Mouse (Mus musculus) large intestine, adult 2 months (tissue): ENCODE measurements at regions not wholly inside any gene's neighbourhood (a gene's known extent, or its start where the extent isn't known, plus 50 kb on each side); places are given as distances from the start of the nearest gene placed in this dataset.

Experiments used
- DNase-seq: peaks from one replicate; pipeline ENCODE4 v3.0.0-alpha.2; 2012; ENCODE audit warnings: low read depth, low spot score
- WGBS: fragments of 180-500 bp; shearing (Covaris S2); methylation state at CpG from one replicate; pipeline ENCODE4 v1.1.7; 2018; 5-methylcytosine and 5-hydroxymethylcytosine counted together

DNA sequence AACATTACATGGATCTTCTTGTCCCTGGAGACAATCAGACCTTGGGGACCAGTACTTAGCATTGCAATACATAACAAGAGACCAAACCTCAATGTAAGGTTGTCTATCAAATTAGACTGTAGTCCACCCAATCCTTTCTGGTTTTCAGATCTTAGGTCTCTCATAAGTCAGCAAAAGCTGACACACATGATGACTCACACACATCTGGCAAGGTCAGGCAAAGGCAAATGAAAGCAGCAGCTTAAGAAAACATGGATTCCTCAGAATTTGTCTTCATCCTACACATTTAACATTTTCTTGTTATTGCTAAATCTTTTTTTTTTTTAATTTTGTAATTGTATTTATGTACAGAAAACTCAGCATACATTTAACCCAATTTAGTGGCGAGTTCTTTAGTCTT, 52.0 kb downstream of the Gm11983 start:
- 88% methylated on average over 1 of the region's 1 CpGs for WGBS
- no peak for DNase-seq

GRCm38 (mm10) chr11:6782826-6783225, 54.6 kb downstream of the Gm11983 start:
- WGBS = 93% methylated on average over 14 of the region's 14 CpGs
- no peak for DNase-seq

DNA sequence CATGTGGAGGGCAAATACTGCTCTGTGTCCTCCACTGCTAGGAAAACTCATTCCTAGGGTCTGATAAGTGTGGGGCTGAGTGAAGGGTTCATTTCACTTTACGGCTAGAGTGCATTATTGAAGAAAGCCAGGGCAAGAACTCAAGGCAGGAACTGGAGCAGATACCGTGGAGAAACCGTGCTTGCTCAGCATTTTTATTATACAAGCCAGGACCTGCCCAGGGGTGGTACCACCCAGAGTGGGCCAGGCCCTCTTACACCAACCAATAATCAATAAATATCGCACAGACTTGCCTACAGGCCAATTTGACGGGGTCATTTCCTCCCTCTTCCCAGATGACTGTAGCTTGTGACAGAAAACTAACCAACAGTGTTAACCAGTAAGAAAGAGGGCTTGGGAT, 57.7 kb downstream of the Gm11983 start:
- 64% methylated on average over 5 of the region's 5 CpGs for WGBS
- DNase-seq = no peak

GRCm38 (mm10) chr11:6778596-6779360, 58.7 kb downstream of the Gm11983 start:
- no peak for DNase-seq
- WGBS = 46% methylated on average over 10 of the region's 10 CpGs

- 97% methylated on average over 1 of the region's 1 CpGs for WGBS
- DNase-seq = no peak
These were observed 59.9 kb downstream of the Gm11983 start for GRCm38 (mm10) chr11:6777566-6777965.

DNA sequence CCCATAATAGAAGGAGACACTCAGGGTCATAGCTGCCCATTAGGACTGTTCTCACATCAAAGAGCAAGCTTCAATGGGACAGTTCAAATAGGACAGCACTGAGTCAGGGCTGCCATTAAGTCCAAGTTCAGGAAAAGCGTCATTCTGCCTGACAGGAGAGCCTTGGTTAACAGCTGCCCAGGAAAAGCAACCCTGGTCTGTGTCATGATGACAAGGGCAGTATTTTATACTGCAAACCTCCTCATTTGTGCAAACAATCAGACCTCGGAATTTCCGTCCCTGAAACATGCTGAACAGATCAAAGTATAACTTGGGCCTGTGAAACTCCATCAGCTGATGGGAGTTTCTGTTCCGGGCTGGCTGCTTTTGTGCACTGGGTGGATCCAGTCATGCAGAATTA, 62.8 kb downstream of the Gm11983 start:
- no peak for DNase-seq
- WGBS = 27% methylated on average over 4 of the region's 4 CpGs

DNA sequence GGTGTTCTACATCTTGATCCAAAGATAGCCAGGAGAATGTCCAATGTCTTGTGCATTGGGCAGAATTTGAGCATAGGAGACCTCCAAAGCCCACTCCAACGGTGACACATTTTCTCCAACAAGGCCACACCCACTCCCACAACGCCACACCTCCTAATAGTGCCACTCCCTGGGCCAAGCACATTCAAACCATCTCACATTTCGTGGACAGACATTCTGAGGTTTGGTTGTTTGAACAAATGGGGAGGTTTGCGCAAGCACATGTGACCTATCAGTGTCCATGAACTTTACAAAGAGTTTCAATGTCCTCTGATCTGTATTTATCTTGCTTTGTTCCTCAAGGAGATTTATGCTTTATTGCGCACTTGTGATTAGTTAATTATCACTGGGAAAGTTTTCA, 63.5 kb downstream of the Gm11983 start:
- DNase-seq = no peak
- 52% methylated on average over 5 of the region's 5 CpGs for WGBS

DNA sequence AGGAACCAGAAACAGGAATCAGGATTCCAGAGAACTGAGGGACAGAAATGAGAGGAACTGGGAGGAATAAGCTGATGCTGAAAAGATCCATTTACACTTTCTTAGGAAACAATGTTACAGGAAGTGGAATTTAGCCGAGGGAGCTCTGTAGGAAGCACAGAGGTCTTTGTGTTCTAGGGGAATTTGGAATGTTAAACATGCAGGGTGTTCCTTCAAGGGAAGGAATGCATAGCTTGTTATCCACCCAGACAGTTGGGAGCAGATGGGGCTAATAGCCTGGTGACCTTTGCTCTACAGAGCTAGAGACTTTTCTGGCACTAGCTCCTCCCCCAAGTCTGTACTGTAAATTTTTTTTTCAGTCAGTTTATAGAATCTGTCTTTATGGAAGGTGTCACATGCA, 64.1 kb downstream of the Gm11983 start:
- 12% methylated on average over 1 of the region's 1 CpGs for WGBS
- DNase-seq = no peak

DNA sequence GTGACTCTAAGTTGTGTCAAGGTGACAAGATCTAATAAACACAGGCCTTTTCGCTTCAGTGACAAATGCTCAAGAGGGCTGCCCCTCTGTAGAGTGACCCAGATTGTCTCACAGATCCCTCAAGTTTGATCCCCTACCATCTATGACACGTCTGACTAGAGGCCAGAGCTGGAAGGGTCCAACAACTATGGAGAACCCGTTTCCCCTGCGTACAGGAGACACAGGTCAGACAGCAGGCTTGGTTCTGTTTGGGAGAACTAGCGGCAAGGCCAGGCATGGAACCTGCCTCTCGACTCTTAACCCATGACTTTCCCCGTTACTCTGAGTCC, 68.1 kb downstream of the Gm11983 start:
- WGBS = 88% methylated on average over 7 of the region's 7 CpGs
- no peak for DNase-seq

DNA sequence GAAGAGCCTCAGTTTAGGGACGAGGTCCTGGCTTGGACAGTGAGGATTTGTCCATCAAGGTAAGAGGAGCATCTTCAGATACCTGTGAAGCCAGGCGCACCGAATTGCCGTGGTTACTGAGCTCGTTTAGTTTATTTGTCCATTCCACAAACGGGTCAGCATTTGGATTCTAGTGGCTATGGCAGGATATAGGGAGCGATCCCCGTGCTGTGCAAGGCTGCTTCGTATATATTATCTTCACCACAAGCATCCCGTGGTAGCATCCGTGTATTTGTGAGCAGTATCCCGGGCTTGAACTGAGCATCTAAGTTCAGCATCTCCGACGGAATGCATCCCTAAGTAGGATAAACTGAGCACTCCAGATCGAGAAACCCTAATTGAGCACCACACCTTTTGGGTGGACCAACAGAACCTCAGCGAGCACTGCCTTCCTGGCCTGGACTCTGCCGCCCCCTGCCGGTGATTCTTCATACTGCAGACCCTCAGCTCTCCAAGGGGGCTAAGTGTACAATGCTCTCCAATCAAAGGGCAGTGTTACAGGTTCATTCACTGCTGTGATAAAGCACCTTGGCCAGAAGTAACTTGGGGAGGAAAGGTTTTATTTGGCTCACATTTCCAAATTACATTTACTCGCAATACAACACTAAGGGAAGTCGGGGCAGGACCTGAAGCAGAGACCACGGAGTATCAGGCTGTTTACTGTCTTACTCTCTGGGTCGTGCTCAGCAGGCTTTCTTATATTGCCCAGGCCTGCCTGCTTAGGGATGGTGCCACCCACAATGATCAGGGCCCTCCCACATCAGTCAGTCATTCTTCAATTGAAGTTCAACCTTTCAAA, 68.6 kb downstream of the Gm11983 start:
- DNase-seq = peak; percentile 14
- WGBS = 50% methylated on average over 22 of the region's 22 CpGs

- 73% methylated on average over 7 of the region's 7 CpGs for WGBS
- no peak for DNase-seq
These were observed 70.7 kb downstream of the Gm11983 start for GRCm38 (mm10) chr11:6766725-6767124.

DNA sequence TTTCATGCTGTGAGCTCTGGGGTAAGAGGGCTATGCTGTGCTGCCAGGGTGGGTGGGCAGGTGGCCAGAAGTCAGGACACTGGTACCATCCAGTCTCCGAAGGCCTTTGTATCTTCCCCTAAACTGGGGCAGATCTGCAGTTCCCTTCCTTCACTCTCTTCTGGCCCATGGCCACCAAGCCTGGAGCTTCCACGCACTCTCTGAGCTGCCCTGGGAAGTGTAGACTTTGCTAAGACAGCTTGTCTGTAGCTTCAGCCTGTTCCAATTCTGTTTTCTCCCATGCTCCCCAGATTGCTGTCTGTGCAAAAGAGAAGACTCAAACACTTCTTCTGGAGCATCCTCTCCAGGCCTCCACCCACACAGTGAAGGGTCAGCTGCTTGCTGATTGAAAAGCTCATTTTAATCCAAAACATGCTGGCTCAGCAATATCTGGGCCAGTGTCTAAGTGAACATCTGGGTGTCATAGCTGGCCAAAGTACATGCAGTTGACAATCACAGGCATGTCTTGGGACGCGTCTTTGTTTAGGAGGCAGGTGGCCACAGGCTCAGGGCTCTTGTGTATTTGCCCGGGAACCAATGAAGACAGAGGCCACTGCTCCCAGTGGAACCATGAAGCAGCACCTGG, 72.0 kb downstream of the Gm11983 start:
- WGBS = 76% methylated on average over 5 of the region's 5 CpGs
- no peak for DNase-seq

DNA sequence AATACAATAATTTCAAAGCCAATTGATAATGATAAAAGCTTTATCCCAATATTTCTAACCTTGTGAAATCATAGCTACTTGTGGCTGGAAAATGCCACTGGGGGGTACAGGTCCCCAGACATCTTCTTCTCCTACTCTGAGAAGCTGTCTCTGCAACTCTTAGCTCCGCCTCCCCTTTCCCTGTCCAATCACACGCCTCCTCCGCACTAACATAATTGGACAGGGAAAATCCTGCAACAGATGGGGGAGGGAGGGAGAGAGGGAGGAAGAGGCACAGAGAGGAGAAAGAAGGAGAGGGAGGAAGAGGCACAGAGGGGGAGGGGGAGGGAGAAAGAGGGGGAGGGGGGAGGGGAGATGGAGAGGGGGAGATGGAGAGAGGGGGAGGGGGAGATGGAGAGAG, 73.3 kb downstream of the Gm11983 start:
- no peak for DNase-seq
- WGBS = 94% methylated on average over 3 of the region's 3 CpGs

- 74% methylated on average over 4 of the region's 4 CpGs for WGBS
These were observed 74.5 kb downstream of the Gm11983 start for GRCm38 (mm10) chr11:6763001-6763400.

DNA sequence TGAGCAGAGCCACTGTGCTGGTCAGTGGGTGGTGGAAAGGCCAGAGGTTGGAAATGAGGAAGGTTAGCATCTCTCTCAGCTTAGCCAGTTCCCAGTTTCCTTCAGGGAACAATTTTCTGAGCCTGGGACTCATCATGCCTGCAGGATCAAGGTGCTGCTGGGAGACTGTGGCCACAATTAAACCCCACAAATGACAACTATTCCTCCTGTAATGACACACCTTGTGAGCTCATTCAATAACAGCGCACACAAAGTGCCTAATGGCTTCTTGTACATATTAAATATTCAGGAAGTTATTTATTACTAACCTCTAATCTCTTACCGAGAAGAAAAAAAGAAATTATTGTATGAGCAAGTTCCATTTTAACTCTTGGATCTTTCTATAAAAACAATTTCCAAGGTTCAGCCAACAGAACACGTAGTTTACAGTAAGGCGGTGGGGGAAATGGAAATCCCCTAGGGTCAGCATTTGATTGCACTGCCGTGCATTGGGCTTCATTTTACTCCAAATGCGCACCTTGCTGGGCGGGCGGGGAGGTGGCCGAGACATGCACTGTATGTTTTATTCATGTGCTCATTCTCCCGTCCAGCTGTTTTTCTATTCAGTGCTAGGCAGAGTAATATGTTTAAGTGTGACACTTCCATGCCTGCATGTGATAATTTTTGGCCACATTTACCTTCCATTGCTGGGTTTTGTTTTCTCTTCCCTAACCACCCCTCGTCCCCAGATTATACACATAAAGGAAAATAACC, 75.4 kb downstream of the Gm11983 start:
- no peak for DNase-seq

More at GRCm38 (mm10) chr11:6763001-6763400, 74.5 kb downstream of the Gm11983 start:
- no peak for DNase-seq

DNA sequence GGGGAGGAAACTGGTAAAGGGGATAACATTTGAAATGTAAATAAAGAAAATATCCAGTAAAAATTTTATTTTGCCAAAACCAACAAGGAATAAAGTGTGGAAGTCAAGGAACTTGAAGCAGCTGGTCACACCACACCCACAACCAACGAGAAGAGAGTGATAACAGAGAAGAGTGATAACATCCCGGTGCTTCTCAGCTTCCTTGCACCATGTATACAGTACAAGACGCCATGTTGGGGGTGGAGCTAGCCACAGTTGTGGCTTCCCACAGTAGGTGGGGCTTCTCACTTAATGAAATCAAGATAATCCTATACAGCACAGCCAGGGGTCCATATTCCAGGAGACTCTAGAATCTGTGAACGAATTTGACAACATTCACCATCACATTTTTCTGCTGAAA, 77.9 kb downstream of the Gm11983 start:
- DNase-seq = no peak
- 69% methylated on average over 4 of the region's 4 CpGs for WGBS

More for the DNA sequence above, 75.4 kb downstream of the Gm11983 start:
- 79% methylated on average over 11 of the region's 11 CpGs for WGBS

- DNase-seq = no peak
- WGBS = 88% methylated on average over 5 of the region's 5 CpGs
These were observed 81.1 kb downstream of the Ramp3 start for GRCm38 (mm10) chr11:6739439-6739838.

DNA sequence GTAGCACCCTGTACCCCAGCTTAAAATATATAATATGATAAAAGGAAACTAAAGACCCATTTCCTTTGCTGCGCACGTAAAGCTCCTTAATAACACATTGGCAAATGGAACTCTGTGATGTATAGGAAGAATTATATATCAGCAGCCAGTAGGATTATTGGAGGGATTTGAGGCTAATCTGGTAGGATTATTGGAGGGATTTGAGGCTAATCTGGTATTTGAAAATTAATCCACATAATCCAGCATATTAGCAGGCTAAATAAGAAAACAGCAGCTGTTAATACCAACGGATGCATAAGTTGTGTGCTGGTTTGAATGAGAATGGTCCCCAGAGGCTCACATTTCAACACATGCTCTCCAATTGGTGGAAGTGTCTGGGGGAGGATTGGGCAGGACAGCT, 80.3 kb downstream of the Ramp3 start:
- no peak for DNase-seq
- 86% methylated on average over 3 of the region's 3 CpGs for WGBS

- WGBS = 91% methylated on average over 3 of the region's 3 CpGs
- DNase-seq = no peak
These were observed 79.8 kb downstream of the Ramp3 start for GRCm38 (mm10) chr11:6738163-6738562.
